Mouse (Mus musculus) heart, embryonic 15.5 days (tissue): ENCODE measurements at regions not wholly inside any gene's neighbourhood (a gene's known extent, or its start where the extent isn't known, plus 50 kb on each side); places are given as distances from the start of the nearest gene placed in this dataset.

Experiments
- ATAC-seq: fragments of 200-750 bp; cut with Nextera tagmentation; replicated peaks from 2 replicates; pipeline ENCODE4 v1.8.0; 2017; ENCODE audit warnings: low read depth, moderate TSS enrichment; ENCODE audit not compliant: insufficient number of reproducible peaks, insufficient read depth, low FRiP score
- H3K27ac ChIP-seq: fragments of 300-500 bp; sonication (generic); 2 replicates; pipeline ENCODE4 v1.5.1; 2015; ENCODE audit warnings: mild to moderate bottlenecking, inconsistent platforms
- H3K27me3 ChIP-seq: fragments of 300-500 bp; sonication (generic); 2 replicates; pipeline ENCODE4 v1.6.1; 2015; ENCODE audit warnings: inconsistent platforms
- H3K36me3 ChIP-seq: fragments of 300-500 bp; sonication (generic); 2 replicates; pipeline ENCODE4 v1.6.1; 2015; ENCODE audit warnings: mild to moderate bottlenecking, inconsistent platforms
- H3K4me1 ChIP-seq: fragments of 300-500 bp; sonication (generic); replicated peaks from 2 replicates; pipeline ENCODE4 v1.6.1; 2015; ENCODE audit warnings: inconsistent platforms
- H3K4me2 ChIP-seq: fragments of 300-500 bp; sonication (generic); 2 replicates; pipeline ENCODE4 v1.6.1; 2015; ENCODE audit warnings: inconsistent platforms, mild to moderate bottlenecking, moderate library complexity
- H3K4me3 ChIP-seq: fragments of 300-500 bp; sonication (generic); 2 replicates; pipeline ENCODE4 v1.5.1; 2015; ENCODE audit warnings: mild to moderate bottlenecking, inconsistent platforms
- H3K9ac ChIP-seq: fragments of 300-500 bp; sonication (generic); 2 replicates; pipeline ENCODE4 v1.6.1; 2015; ENCODE audit warnings: mild to moderate bottlenecking, inconsistent platforms
- H3K9me3 ChIP-seq: fragments of 300-500 bp; sonication (generic); replicated peaks from 2 replicates; pipeline ENCODE4 v1.6.1; 2016; ENCODE audit warnings: inconsistent platforms
- WGBS: fragments of 180-500 bp; shearing (Covaris S2); methylation state at CpG from one replicate; pipeline ENCODE4 v1.1.7; 2015; ENCODE audit warnings: mixed read lengths; 5-methylcytosine and 5-hydroxymethylcytosine counted together

DNA sequence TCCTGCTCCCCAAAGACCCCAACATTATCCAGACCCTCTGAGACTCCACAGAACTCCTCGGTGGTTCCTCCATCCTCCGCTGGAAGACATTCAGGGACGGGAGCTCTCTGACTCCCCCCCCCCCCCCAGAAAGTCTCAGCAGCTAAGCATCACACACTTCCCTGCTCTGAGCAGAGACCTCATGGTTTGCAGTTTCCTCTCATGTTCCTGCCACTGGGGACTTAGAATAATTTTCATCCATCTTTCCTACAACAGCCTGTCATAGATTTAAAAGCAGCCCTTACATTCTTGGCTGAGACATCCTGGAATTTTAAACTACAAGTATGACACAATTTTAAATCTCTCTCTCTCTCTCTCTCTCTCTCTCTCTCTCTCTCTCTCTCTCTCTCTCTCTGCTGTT, 69.2 kb downstream of the Gpr65 start:
- no peak for ATAC-seq
- Histone ChIP-seq H3K4me1 (no peaks in the 10 kb centered on the region), H3K4me3 (no peak overlapping the region), H3K9me3 (no peaks in the 10 kb centered on the region), H3K27ac (no peak overlapping the region), H3K4me2 (no peak overlapping the region), H3K36me3 (no peaks in the 10 kb centered on the region), H3K27me3 (no peaks in the 10 kb centered on the region), H3K9ac (no peak overlapping the region)
- whole genome bisulfite sequencing: 44% methylated on average over 3 of the region's 3 CpGs

DNA sequence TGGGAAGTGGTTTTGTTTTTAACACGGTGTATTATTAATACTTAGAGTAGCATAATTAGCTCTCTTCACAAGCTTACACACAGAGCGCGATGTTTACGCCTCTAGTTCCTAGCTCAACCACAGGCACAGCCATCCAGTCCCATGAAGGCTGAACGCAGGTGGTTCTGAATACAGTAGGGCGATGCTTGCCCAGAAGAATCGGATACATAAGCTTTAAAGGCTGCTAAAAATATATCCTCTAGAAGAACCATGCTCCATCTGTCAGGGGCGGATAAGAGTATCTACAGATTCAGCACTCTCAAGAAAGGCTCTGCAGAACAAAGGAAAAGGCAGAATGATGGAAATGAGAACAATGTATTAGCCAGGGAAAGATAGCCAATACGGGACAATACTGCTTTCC, 71.1 kb downstream of the Gpr65 start:
- Histone ChIP-seq H3K9ac (no peak overlapping the region), H3K4me1 (no peaks in the 10 kb centered on the region), H3K9me3 (no peaks in the 10 kb centered on the region), H3K27me3 (no peaks in the 10 kb centered on the region), H3K4me2 (no peak overlapping the region), H3K27ac (no peak overlapping the region), H3K4me3 (no peak overlapping the region), H3K36me3 (no peaks in the 10 kb centered on the region)
- no peak for ATAC-seq
- WGBS: 69% methylated on average over 9 of the region's 9 CpGs

DNA sequence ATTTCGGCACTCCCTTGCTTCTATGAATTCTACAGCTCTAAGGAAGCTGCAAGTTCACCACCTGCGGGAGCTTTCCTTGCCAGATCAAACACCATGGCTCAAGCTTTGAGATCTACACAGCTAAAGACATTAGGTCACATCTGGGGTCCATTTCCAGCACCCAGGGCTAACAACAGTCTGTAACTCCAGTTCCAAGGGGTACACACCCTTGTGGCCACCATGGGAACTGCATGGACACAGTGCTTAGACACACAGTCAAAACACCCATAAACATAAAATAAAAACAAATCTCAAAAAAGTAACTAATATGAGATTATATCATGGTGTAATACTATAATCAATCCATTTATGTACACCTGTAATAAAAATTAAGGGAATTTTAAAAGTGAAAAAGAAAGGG, 73.7 kb downstream of the Gpr65 start:
- no peak for ATAC-seq
- H3K36me3 ChIP-seq: no peaks in the 10 kb centered on the region
- H3K4me3 ChIP-seq: no peak overlapping the region
- H3K9me3 ChIP-seq: no peaks in the 10 kb centered on the region
- no peaks in the 10 kb centered on the region for H3K27me3 ChIP-seq
- H3K27ac ChIP-seq: no peak overlapping the region
- H3K9ac ChIP-seq: no peak overlapping the region
- H3K4me2 ChIP-seq: no peak overlapping the region
- WGBS: 88% methylated on average over 2 of the region's 2 CpGs
- H3K4me1 ChIP-seq: no peaks in the 10 kb centered on the region

DNA sequence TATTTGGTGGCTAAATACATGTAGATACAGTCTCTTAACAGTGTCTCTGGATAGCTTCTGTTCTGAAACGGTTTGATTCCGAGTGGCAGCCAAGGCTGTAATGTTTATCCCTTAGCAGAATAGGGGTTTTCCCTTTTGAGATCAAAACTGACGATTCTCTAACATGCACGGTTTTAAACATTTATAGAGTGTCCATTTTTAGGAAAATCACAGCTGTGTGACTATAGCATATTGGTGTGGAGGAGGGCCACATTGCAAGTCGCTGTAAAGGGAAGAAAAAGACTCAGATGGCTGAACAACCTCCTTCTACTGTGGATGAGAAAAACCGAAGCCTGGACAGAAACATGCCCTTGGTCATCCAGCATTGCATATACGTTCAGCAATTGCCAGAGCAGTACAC, 75.2 kb downstream of the Gpr65 start:
- ATAC-seq: no peak
- Histone ChIP-seq H3K9me3 (no peaks in the 10 kb centered on the region), H3K4me1 (no peaks in the 10 kb centered on the region), H3K9ac (no peak overlapping the region), H3K27ac (no peak overlapping the region), H3K27me3 (no peaks in the 10 kb centered on the region), H3K4me2 (no peak overlapping the region), H3K4me3 (no peak overlapping the region), H3K36me3 (no peaks in the 10 kb centered on the region)
- 75% methylated on average over 7 of the region's 7 CpGs for WGBS

DNA sequence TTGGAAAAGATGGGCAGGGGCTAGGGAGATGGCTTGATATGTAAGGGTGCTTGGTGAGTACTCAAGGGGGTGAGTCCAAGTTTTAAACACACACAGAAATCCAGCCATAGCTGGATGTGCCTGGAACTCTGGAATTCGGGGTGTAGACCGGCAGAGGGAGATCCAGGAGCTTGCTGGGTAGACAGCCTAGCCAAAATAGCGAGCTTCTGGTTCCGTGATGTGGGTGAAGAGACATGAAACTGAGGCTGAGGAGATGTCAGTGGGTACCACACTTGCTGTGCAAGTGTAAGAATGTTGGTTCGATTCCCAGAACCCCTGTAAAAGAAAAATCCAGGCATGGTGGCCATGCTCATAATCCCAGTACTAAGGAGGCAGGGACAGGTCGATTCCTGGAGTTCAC, 78.6 kb downstream of the Gpr65 start:
- ATAC-seq: no peak
- Histone ChIP-seq H3K36me3 (no peaks in the 10 kb centered on the region), H3K9ac (no peak overlapping the region), H3K27ac (no peak overlapping the region), H3K4me2 (no peak overlapping the region), H3K27me3 (no peaks in the 10 kb centered on the region), H3K9me3 (no peaks in the 10 kb centered on the region), H3K4me3 (no peak overlapping the region), H3K4me1 (no peaks in the 10 kb centered on the region)
- 81% methylated on average over 6 of the region's 6 CpGs for WGBS

DNA sequence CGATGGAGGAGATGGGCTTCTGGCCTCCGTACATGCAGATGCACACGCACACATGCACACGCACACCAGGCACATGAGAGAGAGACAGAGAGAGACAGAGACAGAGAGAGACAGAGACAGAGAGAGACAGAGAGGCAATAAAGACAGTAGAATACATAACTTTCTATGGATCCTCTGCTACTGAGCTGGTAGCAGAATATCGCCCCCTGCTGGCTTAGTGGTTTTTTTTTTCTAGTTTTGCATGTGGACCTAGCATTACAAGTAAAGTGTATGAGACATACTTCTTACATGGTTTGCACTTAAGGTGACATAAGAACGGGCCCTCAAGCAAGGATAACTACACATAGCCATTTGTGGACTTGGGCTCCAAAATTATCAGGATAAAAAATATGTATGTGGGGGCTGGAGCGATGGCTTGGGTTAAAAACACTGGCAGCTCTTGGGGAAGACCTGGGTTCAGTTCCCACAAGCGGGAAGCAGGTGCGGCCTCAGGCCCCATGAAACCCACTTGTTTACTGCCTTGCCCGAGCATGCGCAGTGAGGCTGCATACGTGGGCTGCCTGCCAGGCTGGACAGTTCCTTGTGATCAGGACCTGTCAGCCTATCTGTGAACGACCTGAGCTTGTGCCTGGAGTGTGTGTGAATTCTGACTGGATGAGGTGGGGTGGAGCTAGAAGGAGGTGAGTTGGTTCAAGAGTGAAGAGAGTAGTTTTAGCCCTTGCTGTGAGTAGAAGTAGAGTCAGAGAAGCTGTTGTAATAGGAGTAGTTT, 79.3 kb downstream of the Gpr65 start:
- H3K4me1 ChIP-seq: no peaks in the 10 kb centered on the region
- H3K4me3 ChIP-seq: no peak overlapping the region
- no peaks in the 10 kb centered on the region for H3K36me3 ChIP-seq
- H3K27ac ChIP-seq: no peak overlapping the region
- WGBS: 68% methylated on average over 13 of the region's 13 CpGs
- no peak overlapping the region for H3K4me2 ChIP-seq
- no peaks in the 10 kb centered on the region for H3K9me3 ChIP-seq
- ATAC-seq: no peak
- H3K9ac ChIP-seq: no peak overlapping the region
- no peaks in the 10 kb centered on the region for H3K27me3 ChIP-seq

DNA sequence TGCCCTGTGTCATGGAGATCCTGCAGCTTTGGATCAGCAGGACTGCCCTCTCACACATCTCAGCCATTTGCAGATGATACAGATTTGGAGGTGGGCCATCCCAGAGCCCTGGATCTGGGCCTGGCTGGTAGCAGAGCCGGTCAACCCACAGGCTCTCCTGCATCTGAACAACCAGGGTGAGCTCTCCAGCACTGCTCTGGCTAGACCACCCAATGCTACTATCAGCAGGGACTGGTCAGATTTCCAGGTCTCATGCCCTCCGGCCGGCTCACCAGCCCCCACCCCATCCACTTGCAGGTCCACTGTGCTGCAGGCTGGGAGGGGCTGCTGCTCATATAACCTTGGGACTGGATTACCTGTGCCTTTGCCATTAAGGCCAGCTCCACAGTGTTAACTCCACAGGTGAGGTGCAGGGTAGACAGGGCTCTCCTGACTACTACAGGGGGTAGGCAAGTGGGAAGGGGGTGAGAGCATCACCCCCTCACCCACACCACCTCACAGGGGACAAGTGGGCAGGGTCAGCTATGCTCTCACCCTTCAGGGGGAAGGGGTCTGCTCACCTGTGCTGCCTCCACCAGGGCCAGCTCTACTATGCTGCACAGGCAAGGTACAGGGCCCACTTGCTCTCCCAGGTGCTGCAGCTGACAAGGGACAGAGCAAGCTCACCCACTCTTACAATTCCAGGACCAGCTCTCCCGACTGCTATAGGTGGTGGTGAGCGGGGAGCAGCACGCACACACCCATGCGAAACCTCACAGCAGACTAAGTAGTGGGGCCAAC, 81.6 kb downstream of the Gpr65 start:
- H3K9me3 ChIP-seq: no peaks in the 10 kb centered on the region
- 85% methylated on average over 7 of the region's 7 CpGs for WGBS
- no peaks in the 10 kb centered on the region for H3K4me1 ChIP-seq
- no peak overlapping the region for H3K9ac ChIP-seq
- no peaks in the 10 kb centered on the region for H3K36me3 ChIP-seq
- no peak overlapping the region for H3K4me3 ChIP-seq
- H3K27ac ChIP-seq: no peak overlapping the region
- ATAC-seq: no peak
- H3K27me3 ChIP-seq: no peaks in the 10 kb centered on the region
- H3K4me2 ChIP-seq: no peak overlapping the region

DNA sequence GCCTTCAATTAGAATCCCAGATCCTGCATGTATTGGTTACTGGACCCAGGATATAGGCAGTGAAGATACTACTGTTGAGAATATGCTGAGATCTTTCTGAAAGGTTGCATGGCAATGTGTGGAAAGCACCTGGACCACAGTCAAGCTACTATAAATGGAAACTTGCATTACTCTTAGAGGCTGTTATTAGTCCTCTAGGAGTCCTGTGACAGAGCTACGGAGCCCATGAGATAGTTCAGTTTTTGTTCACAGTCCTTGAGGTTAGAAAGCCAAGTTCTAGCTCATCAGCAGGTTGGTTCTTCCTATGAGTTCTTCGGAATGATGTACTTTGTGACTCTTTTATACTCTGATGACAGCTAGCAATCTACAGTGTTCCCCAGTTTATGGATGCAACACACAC, 84.0 kb downstream of the Gpr65 start:
- Histone ChIP-seq H3K4me3 (no peak overlapping the region), H3K4me2 (no peak overlapping the region), H3K36me3 (no peaks in the 10 kb centered on the region), H3K27ac (no peak overlapping the region), H3K4me1 (no peaks in the 10 kb centered on the region), H3K27me3 (no peaks in the 10 kb centered on the region), H3K9ac (no peak overlapping the region), H3K9me3 (no peaks in the 10 kb centered on the region)
- 66% methylated on average over 2 of the region's 2 CpGs for WGBS
- ATAC-seq: no peak

DNA sequence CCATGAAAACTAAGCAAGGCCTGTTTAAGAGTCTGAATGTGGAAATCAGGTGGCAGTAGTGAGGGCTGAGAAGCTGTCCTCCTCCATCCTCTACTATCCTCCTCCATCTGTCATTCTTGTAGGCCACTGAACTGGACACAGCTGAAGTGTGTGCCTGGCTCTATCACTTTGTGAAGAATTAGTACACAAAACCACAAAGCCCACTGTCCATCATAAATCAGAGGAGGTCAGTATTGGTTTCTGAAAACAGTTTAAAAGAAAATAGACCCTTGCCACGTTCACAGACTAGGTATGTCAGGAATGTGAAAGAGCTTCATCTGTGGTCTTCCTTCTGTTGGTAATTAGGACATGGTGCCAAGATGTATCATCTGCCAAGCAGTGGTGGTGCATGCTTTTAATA, 86.1 kb downstream of the Gpr65 start:
- H3K4me1 ChIP-seq: no peaks in the 10 kb centered on the region
- H3K9me3 ChIP-seq: no peaks in the 10 kb centered on the region
- H3K9ac ChIP-seq: no peak overlapping the region
- no peak overlapping the region for H3K27ac ChIP-seq
- no peaks in the 10 kb centered on the region for H3K36me3 ChIP-seq
- WGBS: 55% methylated on average over 1 of the region's 1 CpGs
- no peak overlapping the region for H3K4me2 ChIP-seq
- H3K4me3 ChIP-seq: no peak overlapping the region
- ATAC-seq: no peak
- no peaks in the 10 kb centered on the region for H3K27me3 ChIP-seq

DNA sequence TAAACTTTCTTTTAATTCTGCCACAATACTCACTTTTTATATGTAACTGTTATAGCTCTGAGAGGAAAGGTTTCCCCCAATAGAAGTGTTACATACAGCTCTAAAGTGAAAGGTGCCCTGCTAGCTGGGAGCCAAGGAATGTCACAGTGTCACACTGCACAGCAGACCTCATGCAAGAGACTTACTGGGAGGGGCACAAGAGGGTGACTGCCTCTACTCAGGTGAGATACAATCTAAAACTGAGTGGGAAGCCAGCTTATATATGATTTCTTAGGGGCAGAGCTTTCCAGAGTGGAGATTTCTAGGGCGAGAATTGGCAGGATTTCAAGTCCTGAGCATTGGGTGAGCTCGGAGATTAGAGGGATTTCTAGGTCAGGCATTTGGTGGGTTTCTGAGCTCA, 99.1 kb downstream of the Gpr65 start:
- 0 out of 2 replicates have a peak, but pooled peaks have one; percentile 58 for ATAC-seq
- H3K4me2 ChIP-seq: no peak overlapping the region

DNA sequence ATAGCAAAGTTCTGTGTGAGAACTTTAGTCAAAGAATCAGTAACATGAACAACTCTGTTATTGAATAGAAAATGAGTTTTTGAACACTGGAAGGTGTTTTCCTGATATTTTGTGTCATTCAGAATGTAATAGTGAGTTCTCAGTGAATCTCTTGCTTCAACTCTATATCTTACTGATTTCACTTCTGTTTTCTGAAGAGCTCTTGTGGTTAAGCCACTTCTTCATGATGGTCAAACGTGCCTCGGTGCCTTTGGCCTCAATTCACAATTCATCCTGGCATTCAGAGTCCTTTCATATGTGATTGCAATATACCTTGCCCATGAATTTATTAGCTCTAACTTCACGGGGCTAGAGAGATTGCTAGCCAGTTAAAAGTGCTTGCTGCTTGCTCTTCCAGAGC, 102.3 kb downstream of the Gpr65 start:
- Histone ChIP-seq H3K4me3 (no peak overlapping the region), H3K9ac (no peak overlapping the region), H3K27ac (no peak overlapping the region), H3K4me2 (no peak overlapping the region), H3K9me3 (no peaks in the 10 kb centered on the region), H3K27me3 (no peaks in the 10 kb centered on the region), H3K4me1 (peaks cover 3% of the 10 kb centered on the region), H3K36me3 (no peaks in the 10 kb centered on the region)
- ATAC-seq: no peak
- 72% methylated on average over 3 of the region's 3 CpGs for whole genome bisulfite sequencing

More for the DNA sequence above, 99.1 kb downstream of the Gpr65 start:
- H3K27ac ChIP-seq: no peak overlapping the region
- no peak overlapping the region for H3K9ac ChIP-seq
- H3K4me1 ChIP-seq: peaks cover 3% of the 10 kb centered on the region
- WGBS: 41% methylated on average over 2 of the region's 2 CpGs
- H3K4me3 ChIP-seq: no peak overlapping the region
- H3K36me3 ChIP-seq: no peaks in the 10 kb centered on the region
- H3K9me3 ChIP-seq: no peaks in the 10 kb centered on the region
- no peaks in the 10 kb centered on the region for H3K27me3 ChIP-seq
